ENCODE assay signal across 18 mouse cellular contexts in the genomic region with DNA sequence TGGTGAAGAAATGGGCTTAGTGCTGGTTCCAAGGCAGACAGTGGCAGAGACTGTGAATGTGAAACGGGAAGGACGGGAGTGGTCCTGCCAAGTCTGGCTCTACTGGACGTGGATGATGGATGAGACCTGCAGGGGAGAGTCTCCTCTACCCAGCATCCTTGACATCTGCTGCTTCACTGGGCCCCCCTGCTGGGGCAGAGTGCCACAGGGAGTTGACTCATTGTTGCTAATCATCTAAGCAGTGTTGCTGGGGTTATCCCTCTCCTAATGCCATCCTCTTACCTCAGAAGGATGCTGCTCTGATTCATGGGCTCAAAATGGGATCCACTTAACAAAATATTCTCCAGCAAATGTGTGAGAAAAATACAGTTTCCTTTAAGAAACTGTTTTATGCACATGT.
A peak's percentile ranks its signal among the peaks of the same experiment; 100 is the strongest.
DNase-seq lines count a peak whose midpoint lies in the region; ATAC-seq lines count a peak whose summit lies in the region.
"Had no signal": no experiment of that assay in that cellular context is flagged by ENCODE, and none has a peak within 500 bp of the region (broad histone marks: within the 10 kb centered on the region; RNA-seq: fewer than 3 reads in every experiment).

No protein-coding gene starts in this region.

- no peak overlapping the region for H3K9ac ChIP-seq in forebrain, embryonic 14.5 days (ENCODE audit: low read length)
- H3K9ac ChIP-seq: forebrain, postnatal 0 days; hindbrain, embryonic 15.5 days; liver, embryonic 15.5 days had no signal

- no peak overlapping the region for H3K27ac ChIP-seq in forebrain, embryonic 14.5 days (ENCODE audit: low read depth, low read length)
- H3K27ac ChIP-seq: hindbrain, embryonic 15.5 days; liver, embryonic 15.5 days; midbrain, embryonic 10.5 days had no signal

- peak; percentile 38 for DNase-seq in right cerebral cortex, adult 18-20 months
- DNase-seq in right cerebral cortex, postnatal 36 days (ENCODE audit: low spot score in 2 of 2): no peak
- DNase-seq in adrenal gland, adult 2 months: peak; percentile 92
- peak; percentile 40 for DNase-seq in cerebellum, adult 9-11 months
- DNase-seq in retina, postnatal 7 days (ENCODE audit: low read depth, low spot score): peak; percentile 3
- no peak for DNase-seq in heart, postnatal 25 days (ENCODE audit: low spot score)
- no peak for DNase-seq in forebrain, embryonic 14.5 days (ENCODE audit: low spot score)
- no peak for DNase-seq in thymus, postnatal 14 days
- DNase-seq: forebrain, postnatal 0 days; gastrocnemius, postnatal 14 days; heart, postnatal 10 days; kidney, adult 2 months; kidney, postnatal 4 days had no signal

- no peaks in the 10 kb centered on the region for H3K9me3 ChIP-seq in forebrain, embryonic 14.5 days (replicated peaks; ENCODE audit: control insufficient read depth, low read length)
- H3K9me3 ChIP-seq: hindbrain, embryonic 15.5 days; liver, embryonic 15.5 days; midbrain, embryonic 10.5 days had no signal

- intact Hi-C loops in heart, postnatal 25 days (cut with DNase I): no loop called here

- H3K4me3 ChIP-seq in forebrain, embryonic 14.5 days (ENCODE audit: low read depth, low read length): no peak overlapping the region
- H3K4me3 ChIP-seq: hindbrain, embryonic 15.5 days; liver, embryonic 15.5 days; midbrain, embryonic 10.5 days had no signal

- no peaks in the 10 kb centered on the region for H3K27me3 ChIP-seq in forebrain, embryonic 14.5 days (replicated peaks; ENCODE audit: control insufficient read depth, insufficient read depth, low read length)
- H3K27me3 ChIP-seq: hindbrain, embryonic 15.5 days; liver, embryonic 15.5 days had no signal

- ATAC-seq in forebrain, embryonic 14.5 days: no peak
- ATAC-seq: activated CD4-positive, CD25-positive, alpha-beta regulatory T cell, adult 4 months; CD4-positive, CD25-positive, alpha-beta regulatory T cell, adult 4 months; forebrain, postnatal 0 days had no signal

- no peaks in the 10 kb centered on the region for H3K36me3 ChIP-seq in forebrain, embryonic 14.5 days (ENCODE audit: control insufficient read depth, insufficient read depth, low read length)
- H3K36me3 ChIP-seq: hindbrain, embryonic 15.5 days; liver, embryonic 15.5 days; midbrain, embryonic 10.5 days had no signal

- H3K4me1 ChIP-seq in forebrain, embryonic 14.5 days (ENCODE audit: control insufficient read depth, insufficient read depth, low read length): no peaks in the 10 kb centered on the region
- H3K4me1 ChIP-seq: liver, embryonic 15.5 days; midbrain, embryonic 10.5 days had no signal

- no peak overlapping the region for H3K4me2 ChIP-seq in forebrain, embryonic 14.5 days (ENCODE audit: low read length)
- H3K4me2 ChIP-seq: hindbrain, embryonic 15.5 days; liver, embryonic 15.5 days had no signal

- 71% methylated on average over 3 of the region's 3 CpGs for WGBS in forebrain, embryonic 14.5 days

Comparison
In these comparisons a context has a peak if more than half of its experiments do, and no peak if none do; other contexts are left out.
1. DNase-seq: peak in right cerebral cortex, adult 18-20 months (single experiment), adrenal gland, adult 2 months (single experiment), cerebellum, adult 9-11 months (single experiment) and retina, postnatal 7 days (single experiment); none in right cerebral cortex, postnatal 36 days (0 of 2), heart, postnatal 25 days (single experiment), forebrain, embryonic 14.5 days (single experiment) and thymus, postnatal 14 days (single experiment).